Mouse (Mus musculus) G1E (cell line): ENCODE measurements around the gene Best1. TPM values are rescaled to one million over a fixed set of nuclear protein-coding genes. Genes with fewer than 3 reads are reported as not detected.

Experiments used
- ATAC-seq: 2 replicates; pipeline ENCODE4 v1.8.0; 2016; ENCODE audit warnings: mild to moderate bottlenecking; ENCODE audit not compliant: insufficient number of reproducible peaks, poor library complexity, low FRiP score, severe bottlenecking; ENCODE audit errors: extremely low read depth
- DNase-seq: peaks from one replicate; pipeline ENCODE4 v3.0.0; 2012; ENCODE audit warnings: low spot score
- H3K27me3 ChIP-seq: 2 replicates; pipeline ENCODE4 v1.6.1; 2012; ENCODE audit warnings: mild to moderate bottlenecking, low read length, inconsistent platforms; ENCODE audit not compliant: insufficient read depth
- H3K36me3 ChIP-seq: replicated peaks from 2 replicates; pipeline ENCODE3; 2012; ENCODE audit warnings: mild to moderate bottlenecking, inconsistent platforms
- H3K4me1 ChIP-seq: 2 replicates; pipeline ENCODE4 v1.6.1; 2012; ENCODE audit warnings: low read depth, low read length, inconsistent platforms, mixed read lengths; ENCODE audit not compliant: insufficient read depth
- H3K4me3 ChIP-seq: 2 replicates; pipeline ENCODE4 v1.5.1; 2012; ENCODE audit warnings: low read depth, mild to moderate bottlenecking, inconsistent platforms, low read length, moderate library complexity, mixed read lengths
- H3K9me3 ChIP-seq: replicated peaks from 2 replicates; pipeline ENCODE4 v1.6.1; 2012; ENCODE audit warnings: inconsistent platforms
- CTCF ChIP-seq: IDR thresholded peaks from 2 replicates; pipeline ENCODE4 v1.5.1; 2012; ENCODE audit warnings: low read depth, low read length, inconsistent platforms, mixed read lengths
- GATA1 ChIP-seq: IDR thresholded peaks from 2 replicates; pipeline ENCODE4 v1.6.1; 2012; ENCODE audit warnings: borderline replicate concordance, low read length, inconsistent platforms, mixed read lengths
- GATA2 ChIP-seq: IDR thresholded peaks from 2 replicates; pipeline ENCODE4 v1.6.1; 2012; ENCODE audit warnings: low read depth, low read length, inconsistent platforms, borderline replicate concordance
- POLR2AphosphoS5 ChIP-seq: IDR thresholded peaks from 2 replicates; pipeline ENCODE4 v1.6.1; 2012; ENCODE audit warnings: low read depth, low read length, inconsistent platforms; ENCODE audit not compliant: insufficient replicate concordance
- TAL1 ChIP-seq: conservative IDR thresholded peaks from 2 replicates; pipeline ENCODE4 v1.6.1; 2012; ENCODE audit warnings: low read depth, low read length, inconsistent platforms, mixed read lengths
- polyA plus RNA-seq: library from polyadenylated mRNA; stranded (reverse); fragments of >175 nt; gene quantifications from 2 replicates; pipeline ENCODE4 v1.2.3, GENCODE M21; 2012
- total RNA-seq, 2 experiments: library from RNA; stranded (forward) in 1 of 2; stranded (reverse) in 1 of 2; fragments of 200-1000 nt in 1 of 2; fragments of >200 nt in 1 of 2; fragmentation: Nextera tagmentation in 1 of 2; gene quantifications; 2 replicates each; pipeline ENCODE4 v1.2.3; 2014 to 2017

Gene Best1
- total and polyA plus RNA-seq, 3 experiments, result 0.03 to 0.22 TPM; not detected in 1

GRCm38 (mm10) chr19:10025169-10025875 is 23.9 kb upstream of the Best1 start:
- no peaks in the 10 kb centered on the region for H3K9me3 ChIP-seq
- TF ChIP-seq GATA2, result no peak
- no peak for TF ChIP-seq TAL1
- no peak for TF ChIP-seq GATA1
- TF ChIP-seq POLR2AphosphoS5, result no peak
- no peak for TF ChIP-seq CTCF
- ATAC-seq, result no peak

DNA sequence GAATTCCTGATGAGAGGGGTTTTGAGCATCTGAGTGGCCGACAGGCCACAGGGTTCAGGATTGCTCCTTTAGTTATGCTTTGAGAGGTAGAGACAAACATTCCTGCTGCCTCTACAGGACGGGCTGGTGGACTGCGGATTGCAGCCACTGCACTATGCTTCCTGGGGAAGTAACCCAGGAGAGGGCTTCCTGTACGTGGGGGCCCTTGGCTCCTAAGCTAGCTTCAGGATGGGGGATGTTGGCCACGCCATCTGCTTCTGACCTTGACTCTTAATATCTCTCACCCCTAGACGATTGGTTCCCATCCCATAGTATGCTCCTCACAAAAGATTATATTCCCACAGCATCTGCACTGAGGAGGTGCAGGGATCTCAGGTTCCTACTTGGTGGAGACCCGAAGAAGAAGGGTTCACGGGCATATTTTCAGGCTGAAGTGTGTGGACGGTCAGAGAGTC is 21.9 kb upstream of the Best1 start:
- DNase-seq (no peak), ATAC-seq (no peak)
- Histone ChIP-seq H3K9me3 (no peaks in the 10 kb centered on the region), H3K4me1 (peaks cover 67% of the 10 kb centered on the region), H3K36me3 (peaks cover 30% of the 10 kb centered on the region), H3K27me3 (no peaks in the 10 kb centered on the region), H3K4me3 (no peak overlapping the region)
- TF ChIP-seq GATA1 (no peak), CTCF (no peak), POLR2AphosphoS5 (no peak), TAL1 (no peak), GATA2 (no peak)

More at GRCm38 (mm10) chr19:10025169-10025875, 23.9 kb upstream of the Best1 start:
- DNase-seq, result no peak
- Histone ChIP-seq H3K27me3 (no peaks in the 10 kb centered on the region), H3K36me3 (peaks cover 39% of the 10 kb centered on the region), H3K4me3 (no peak overlapping the region; the same call in 1 of the 2 replicates), H3K4me1 (peaks cover 49% of the 10 kb centered on the region)

GRCm38 (mm10) chr19:10022414-10023303 is 21.2 kb upstream of the Best1 start:
- no peaks in the 10 kb centered on the region for H3K27me3 ChIP-seq
- H3K4me1 ChIP-seq, result peaks cover 74% of the 10 kb centered on the region
- ATAC-seq, result no peak
- peaks cover 23% of the 10 kb centered on the region for H3K36me3 ChIP-seq
- TF ChIP-seq POLR2AphosphoS5 (no peak), CTCF (no peak), GATA1 (no peak), GATA2 (no peak), TAL1 (no peak)
- DNase-seq, result no peak
- H3K4me3 ChIP-seq, result no peak overlapping the region
- H3K9me3 ChIP-seq, result no peaks in the 10 kb centered on the region

DNA sequence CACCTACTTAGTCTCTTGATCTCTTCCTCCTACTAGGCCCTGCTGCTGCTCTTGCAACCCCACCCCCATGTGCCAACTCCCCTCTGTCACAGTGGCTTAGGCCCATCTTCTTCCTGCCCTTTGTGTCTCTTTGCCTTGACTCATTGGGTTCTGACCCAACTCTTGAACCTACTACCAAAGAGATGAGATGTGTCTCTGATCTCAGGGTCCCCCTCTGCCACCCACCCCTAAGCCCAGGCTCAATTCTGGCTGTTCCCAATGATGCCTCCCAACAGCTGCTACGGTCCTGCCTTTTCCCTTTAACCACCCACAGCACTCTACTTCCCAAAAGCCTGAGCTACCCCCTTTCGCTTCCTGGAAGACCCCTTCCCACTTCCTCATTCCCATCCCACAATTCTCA is 20.5 kb upstream of the Best1 start:
- Histone ChIP-seq H3K4me1 (peaks cover 80% of the 10 kb centered on the region), H3K36me3 (peaks cover 17% of the 10 kb centered on the region), H3K27me3 (no peaks in the 10 kb centered on the region)

GRCm38 (mm10) chr19:10019214-10019760 is 17.9 kb upstream of the Best1 start:
- TF ChIP-seq CTCF (no peak), TAL1 (no peak), GATA2 (no peak), GATA1 (no peak), POLR2AphosphoS5 (no peak)
- DNase-seq (no peak), ATAC-seq (no peak)
- Histone ChIP-seq H3K4me1 (peaks cover 90% of the 10 kb centered on the region), H3K36me3 (peaks cover 8% of the 10 kb centered on the region), H3K9me3 (no peaks in the 10 kb centered on the region), H3K27me3 (no peaks in the 10 kb centered on the region), H3K4me3 (no peak overlapping the region)

More for the DNA sequence above, 20.5 kb upstream of the Best1 start:
- Histone ChIP-seq H3K9me3 (no peaks in the 10 kb centered on the region), H3K4me3 (no peak overlapping the region)
- DNase-seq (no peak), ATAC-seq (no peak)
- TF ChIP-seq GATA1 (no peak), POLR2AphosphoS5 (no peak), GATA2 (no peak)

DNA sequence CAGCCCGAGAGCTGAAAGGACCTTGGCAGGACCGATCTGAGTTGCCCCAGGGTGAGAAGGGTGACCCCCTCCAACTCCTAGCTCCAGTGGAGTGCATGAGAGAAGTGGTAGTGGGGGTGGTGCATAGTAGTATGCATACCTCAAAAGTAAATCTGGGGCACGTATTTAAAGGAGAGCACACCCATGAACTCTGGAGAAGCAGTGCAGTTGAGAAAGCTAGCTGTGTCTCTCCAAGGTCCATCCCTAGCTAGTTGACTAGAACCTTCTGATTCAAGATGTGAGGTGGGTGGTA is 17.0 kb upstream of the Best1 start:
- Histone ChIP-seq H3K36me3 (peaks cover 8% of the 10 kb centered on the region), H3K27me3 (no peaks in the 10 kb centered on the region), H3K4me3 (peak overlapping the region; percentile 71), H3K9me3 (no peaks in the 10 kb centered on the region), H3K4me1 (peaks cover 95% of the 10 kb centered on the region)
- TF ChIP-seq GATA1 (no peak), GATA2 (no peak), POLR2AphosphoS5 (no peak), CTCF (no peak), TAL1 (no peak)
- ATAC-seq (0 out of 2 replicates have a peak, but pooled peaks have one; percentile 4), DNase-seq (no peak)
